Mouse (Mus musculus) cerebellum, postnatal 10 days (tissue): ENCODE measurements at regions not wholly inside any gene's neighbourhood (a gene's known extent, or its start where the extent isn't known, plus 50 kb on each side); places are given as distances from the start of the nearest gene placed in this dataset.

ENCODE experiments used
- DNase-seq, 2 experiments: peaks; one replicate each; pipeline ENCODE4 v3.0.0; 2021; ENCODE audit warnings: mixed read lengths in 2 of 2

- no peak for DNase-seq
These were observed 138.7 kb upstream of the Lpp start for GRCm38 (mm10) chr16:24254590-24254989.

GRCm38 (mm10) chr16:24254143-24254542 is 139.2 kb upstream of the Lpp start:
- DNase-seq: no peak

- no peak for DNase-seq
These were observed 146.0 kb upstream of the Lpp start for GRCm38 (mm10) chr16:24247291-24247690.

GRCm38 (mm10) chr16:24238075-24238555 is 155.2 kb upstream of the Lpp start:
- DNase-seq: peak; percentile 37 to 60

- DNase-seq: no peak
These were observed 155.9 kb upstream of the Lpp start for GRCm38 (mm10) chr16:24237425-24237824.

- no peak for DNase-seq
These were observed 156.3 kb upstream of the Lpp start for GRCm38 (mm10) chr16:24237013-24237412.

- DNase-seq: no peak
These were observed 156.8 kb upstream of the Lpp start for GRCm38 (mm10) chr16:24236511-24236910.

- no peak for DNase-seq
These were observed 158.5 kb upstream of the Lpp start for GRCm38 (mm10) chr16:24234795-24235194.

- DNase-seq: peak; percentile 55 to 56
These were observed 161.2 kb upstream of the Lpp start for GRCm38 (mm10) chr16:24232001-24232530.

- peak; percentile 79 to 87 for DNase-seq
These were observed 161.8 kb upstream of the Lpp start for GRCm38 (mm10) chr16:24231506-24231905.

GRCm38 (mm10) chr16:24229002-24229607 is 164.2 kb upstream of the Lpp start:
- DNase-seq: no peak

- no peak for DNase-seq
These were observed 167.4 kb upstream of the Lpp start for GRCm38 (mm10) chr16:24225897-24226296.

GRCm38 (mm10) chr16:24225090-24225489 is 168.2 kb upstream of the Lpp start:
- no peak for DNase-seq

- DNase-seq: no peak
These were observed 169.4 kb upstream of the Lpp start for GRCm38 (mm10) chr16:24223901-24224300.

- no peak for DNase-seq
These were observed 169.8 kb upstream of the Lpp start for GRCm38 (mm10) chr16:24223527-24223880.

- no peak for DNase-seq
These were observed 170.4 kb upstream of the Lpp start for GRCm38 (mm10) chr16:24222759-24223526.

GRCm38 (mm10) chr16:24221992-24222391 is 171.3 kb upstream of the Lpp start:
- DNase-seq: no peak

GRCm38 (mm10) chr16:24220613-24221012 is 172.7 kb upstream of the Lpp start:
- DNase-seq: no peak

- no peak for DNase-seq
These were observed 173.6 kb upstream of the Lpp start for GRCm38 (mm10) chr16:24219691-24220090.

GRCm38 (mm10) chr16:24218850-24219185 is 174.5 kb upstream of the Lpp start:
- DNase-seq: no peak

GRCm38 (mm10) chr16:24218162-24218849 is 175.0 kb upstream of the Lpp start:
- peak; percentile 17 to 21 for DNase-seq

- no peak for DNase-seq
These were observed 176.5 kb upstream of the Lpp start for GRCm38 (mm10) chr16:24216828-24217227.

- no peak for DNase-seq
These were observed 178.0 kb upstream of the Lpp start for GRCm38 (mm10) chr16:24215353-24215752.

GRCm38 (mm10) chr16:24213577-24213976 is 179.7 kb upstream of the Lpp start:
- DNase-seq: no peak
